Mouse (Mus musculus): ENCODE measurements at regions not wholly inside any gene's neighbourhood (a gene's known extent, or its start where the extent isn't known, plus 50 kb on each side); places are given as distances from the start of the nearest gene placed in this dataset.

GRCm38 (mm10) chr4:52265196-52265595, 173.8 kb upstream of the Smc2 start:
- ATAC-seq, result no peak
- no peaks in the 10 kb centered on the region for H3K9me3 ChIP-seq

GRCm38 (mm10) chr4:52282458-52282857, 156.6 kb upstream of the Smc2 start:
- Histone ChIP-seq H3K4me3 (replicated peaks) (no peak overlapping the region), H3K9me3 (no peaks in the 10 kb centered on the region), H3K27ac (no peak overlapping the region), H3K27me3 (no peaks in the 10 kb centered on the region), H3K4me1 (replicated peaks) (0 out of 2 replicates have a peak, but pooled peaks cover 5% of the 10 kb centered on the region), H3K36me3 (no peaks in the 10 kb centered on the region), H3K4me2 (replicated peaks) (no peak overlapping the region), H3K9ac (replicated peaks) (no peak overlapping the region)
- 29% methylated on average over 3 of the region's 3 CpGs for WGBS
- 0 out of 2 replicates have a peak, but pooled peaks have one; percentile 62 for ATAC-seq

More at GRCm38 (mm10) chr4:52265196-52265595, 173.8 kb upstream of the Smc2 start:
- H3K36me3 ChIP-seq, result no peaks in the 10 kb centered on the region
- H3K9ac ChIP-seq (replicated peaks), result no peak overlapping the region
- H3K4me2 ChIP-seq (replicated peaks), result no peak overlapping the region
- 46% methylated on average over 2 of the region's 2 CpGs for WGBS
- no peaks in the 10 kb centered on the region for H3K27me3 ChIP-seq
- H3K27ac ChIP-seq, result no peak overlapping the region
- H3K4me1 ChIP-seq (replicated peaks), result no peaks in the 10 kb centered on the region
- no peak overlapping the region for H3K4me3 ChIP-seq (replicated peaks)

- no peak for ATAC-seq
- WGBS, result 90% methylated on average over 2 of the region's 2 CpGs
- Histone ChIP-seq H3K27me3 (no peaks in the 10 kb centered on the region), H3K36me3 (no peaks in the 10 kb centered on the region), H3K27ac (no peak overlapping the region), H3K4me1 (replicated peaks) (0 out of 2 replicates have a peak, but pooled peaks cover 5% of the 10 kb centered on the region), H3K9ac (replicated peaks) (no peak overlapping the region), H3K4me2 (replicated peaks) (no peak overlapping the region), H3K4me3 (replicated peaks) (no peak overlapping the region), H3K9me3 (no peaks in the 10 kb centered on the region)
These were observed 154.1 kb upstream of the Smc2 start for GRCm38 (mm10) chr4:52284909-52285308.

GRCm38 (mm10) chr4:52293676-52294075, 145.4 kb upstream of the Smc2 start:
- no peak for ATAC-seq
- no peak overlapping the region for H3K4me2 ChIP-seq (replicated peaks)
- no peaks in the 10 kb centered on the region for H3K36me3 ChIP-seq
- H3K4me1 ChIP-seq (replicated peaks), result no peaks in the 10 kb centered on the region
- H3K9me3 ChIP-seq, result no peaks in the 10 kb centered on the region
- H3K27me3 ChIP-seq, result no peaks in the 10 kb centered on the region
- no peak overlapping the region for H3K4me3 ChIP-seq (replicated peaks)
- no peak overlapping the region for H3K9ac ChIP-seq (replicated peaks)
- H3K27ac ChIP-seq, result no peak overlapping the region
- 91% methylated on average over 2 of the region's 2 CpGs for WGBS

- no peak for ATAC-seq
- Histone ChIP-seq H3K4me2 (replicated peaks) (no peak overlapping the region), H3K27ac (no peak overlapping the region), H3K9me3 (no peaks in the 10 kb centered on the region), H3K9ac (replicated peaks) (no peak overlapping the region), H3K27me3 (no peaks in the 10 kb centered on the region), H3K4me1 (replicated peaks) (no peaks in the 10 kb centered on the region), H3K36me3 (no peaks in the 10 kb centered on the region), H3K4me3 (replicated peaks) (no peak overlapping the region)
- 42% methylated on average over 3 of the region's 3 CpGs for WGBS
These were observed 139.8 kb upstream of the Smc2 start for GRCm38 (mm10) chr4:52299226-52299625.

GRCm38 (mm10) chr4:52301653-52302052, 137.4 kb upstream of the Smc2 start:
- no peaks in the 10 kb centered on the region for H3K36me3 ChIP-seq
- no peaks in the 10 kb centered on the region for H3K4me1 ChIP-seq (replicated peaks)
- no peak overlapping the region for H3K4me2 ChIP-seq (replicated peaks)
- ATAC-seq, result no peak
- no peak overlapping the region for H3K27ac ChIP-seq
- H3K27me3 ChIP-seq, result no peaks in the 10 kb centered on the region
- no peaks in the 10 kb centered on the region for H3K9me3 ChIP-seq
- H3K4me3 ChIP-seq (replicated peaks), result no peak overlapping the region
- 82% methylated on average over 2 of the region's 2 CpGs for WGBS
- H3K9ac ChIP-seq (replicated peaks), result no peak overlapping the region

GRCm38 (mm10) chr4:52324300-52324699, 114.7 kb upstream of the Smc2 start:
- WGBS, result 58% methylated on average over 3 of the region's 3 CpGs
- Histone ChIP-seq H3K9me3 (no peaks in the 10 kb centered on the region), H3K36me3 (no peaks in the 10 kb centered on the region), H3K4me3 (replicated peaks) (no peak overlapping the region), H3K27ac (no peak overlapping the region), H3K4me2 (replicated peaks) (no peak overlapping the region), H3K27me3 (no peaks in the 10 kb centered on the region), H3K9ac (replicated peaks) (no peak overlapping the region), H3K4me1 (replicated peaks) (no peaks in the 10 kb centered on the region)
- ATAC-seq, result no peak

- H3K4me2 ChIP-seq (replicated peaks), result no peak overlapping the region
- H3K4me3 ChIP-seq (replicated peaks), result no peak overlapping the region
- no peaks in the 10 kb centered on the region for H3K27me3 ChIP-seq
- no peak overlapping the region for H3K27ac ChIP-seq
- WGBS, result 78% methylated on average over 1 of the region's 1 CpGs
- no peak for ATAC-seq
- H3K4me1 ChIP-seq (replicated peaks), result no peaks in the 10 kb centered on the region
- no peaks in the 10 kb centered on the region for H3K9me3 ChIP-seq
- H3K36me3 ChIP-seq, result no peaks in the 10 kb centered on the region
- H3K9ac ChIP-seq (replicated peaks), result no peak overlapping the region
These were observed 107.6 kb upstream of the Smc2 start for GRCm38 (mm10) chr4:52331361-52331951.

- no peaks in the 10 kb centered on the region for H3K9me3 ChIP-seq
- 74% methylated on average over 4 of the region's 4 CpGs for WGBS
These were observed 102.6 kb upstream of the Smc2 start for GRCm38 (mm10) chr4:52336365-52337017.

GRCm38 (mm10) chr4:52341245-52341644, 97.8 kb upstream of the Smc2 start:
- Histone ChIP-seq H3K36me3 (no peaks in the 10 kb centered on the region), H3K4me2 (replicated peaks) (no peak overlapping the region), H3K4me3 (replicated peaks) (no peak overlapping the region), H3K4me1 (replicated peaks) (no peaks in the 10 kb centered on the region), H3K9ac (replicated peaks) (no peak overlapping the region), H3K27me3 (no peaks in the 10 kb centered on the region), H3K9me3 (no peaks in the 10 kb centered on the region), H3K27ac (no peak overlapping the region)
- ATAC-seq, result no peak

More at GRCm38 (mm10) chr4:52336365-52337017, 102.6 kb upstream of the Smc2 start:
- Histone ChIP-seq H3K4me1 (replicated peaks) (no peaks in the 10 kb centered on the region), H3K36me3 (no peaks in the 10 kb centered on the region), H3K27ac (no peak overlapping the region), H3K9ac (replicated peaks) (no peak overlapping the region), H3K27me3 (no peaks in the 10 kb centered on the region), H3K4me3 (replicated peaks) (no peak overlapping the region), H3K4me2 (replicated peaks) (no peak overlapping the region)
- ATAC-seq, result no peak

- no peak overlapping the region for H3K27ac ChIP-seq
- WGBS, result 65% methylated on average over 6 of the region's 6 CpGs
- no peak overlapping the region for H3K4me2 ChIP-seq (replicated peaks)
- no peaks in the 10 kb centered on the region for H3K4me1 ChIP-seq (replicated peaks)
- H3K27me3 ChIP-seq, result no peaks in the 10 kb centered on the region
- no peak for ATAC-seq
- H3K36me3 ChIP-seq, result no peaks in the 10 kb centered on the region
- H3K4me3 ChIP-seq (replicated peaks), result no peak overlapping the region
- H3K9ac ChIP-seq (replicated peaks), result no peak overlapping the region
- H3K9me3 ChIP-seq, result no peaks in the 10 kb centered on the region
These were observed 77.3 kb upstream of the Smc2 start for GRCm38 (mm10) chr4:52361751-52362150.

- no peak overlapping the region for H3K9ac ChIP-seq (replicated peaks)
- H3K36me3 ChIP-seq, result no peaks in the 10 kb centered on the region
- no peaks in the 10 kb centered on the region for H3K9me3 ChIP-seq
- no peaks in the 10 kb centered on the region for H3K4me1 ChIP-seq (replicated peaks)
- no peak overlapping the region for H3K4me3 ChIP-seq (replicated peaks)
- 80% methylated on average over 4 of the region's 4 CpGs for WGBS
- no peak for ATAC-seq
- no peaks in the 10 kb centered on the region for H3K27me3 ChIP-seq
- H3K4me2 ChIP-seq (replicated peaks), result no peak overlapping the region
- H3K27ac ChIP-seq, result no peak overlapping the region
These were observed 73.2 kb upstream of the Smc2 start for GRCm38 (mm10) chr4:52365866-52366265.

- Histone ChIP-seq H3K27ac (no peak overlapping the region), H3K9ac (replicated peaks) (no peak overlapping the region), H3K9me3 (no peaks in the 10 kb centered on the region), H3K36me3 (no peaks in the 10 kb centered on the region), H3K27me3 (no peaks in the 10 kb centered on the region), H3K4me1 (replicated peaks) (no peaks in the 10 kb centered on the region), H3K4me2 (replicated peaks) (no peak overlapping the region), H3K4me3 (replicated peaks) (no peak overlapping the region)
- 91% methylated on average over 3 of the region's 3 CpGs for WGBS
- no peak for ATAC-seq
These were observed 70.5 kb upstream of the Smc2 start for GRCm38 (mm10) chr4:52368527-52368926.

Data from midbrain, embryonic 13.5 days (tissue).